Comparison of ENCODE assay signal across 24 mouse cellular contexts in genomic region chr14:49568369-49568768, GRCm38 (mm10). TPM values are rescaled to one million over a fixed set of nuclear protein-coding genes. Genes with fewer than 3 reads are reported as not detected.
A peak's percentile ranks its signal among the peaks of the same experiment; 100 is the strongest.
DNase-seq lines count a peak whose midpoint lies in the region; ATAC-seq and TF ChIP-seq lines count a peak whose summit lies in the region.
"Had no signal": no experiment of that assay in that cellular context is flagged by ENCODE, and none has a peak within 500 bp of the region (broad histone marks: within the 10 kb centered on the region; RNA-seq: fewer than 3 reads in every experiment).

No protein-coding gene starts in this region.

- H3K36me3 ChIP-seq in hindbrain, embryonic 11.5 days (ENCODE audit: control insufficient read depth, insufficient read depth, low read length): no peaks in the 10 kb centered on the region
- no peaks in the 10 kb centered on the region for H3K36me3 ChIP-seq in hindbrain, postnatal 0 days (ENCODE audit: insufficient read depth, low read length)
- H3K36me3 ChIP-seq: embryonic facial prominence, embryonic 10.5 days; G1E; heart, embryonic 12.5 days; hindbrain, embryonic 10.5 days; hindbrain, embryonic 15.5 days had no signal

- H3K27ac ChIP-seq in hindbrain, embryonic 11.5 days (ENCODE audit: low read depth, low read length): no peak overlapping the region
- no peak overlapping the region for H3K27ac ChIP-seq in hindbrain, postnatal 0 days
- H3K27ac ChIP-seq: embryonic facial prominence, embryonic 10.5 days; forebrain, embryonic 13.5 days; gastrocnemius, adult 2 months; hindbrain, embryonic 10.5 days; hindbrain, embryonic 15.5 days had no signal

- H3K9me3 ChIP-seq in hindbrain, embryonic 11.5 days (ENCODE audit: control insufficient read depth, low read length): no peaks in the 10 kb centered on the region
- H3K9me3 ChIP-seq in hindbrain, postnatal 0 days (ENCODE audit: low read length): no peaks in the 10 kb centered on the region
- H3K9me3 ChIP-seq: embryonic facial prominence, embryonic 10.5 days; forebrain, embryonic 13.5 days; G1E; heart, embryonic 12.5 days; hindbrain, embryonic 10.5 days; hindbrain, embryonic 15.5 days had no signal

- H3K4me3 ChIP-seq in hindbrain, embryonic 11.5 days (ENCODE audit: low read depth, low read length): no peak overlapping the region
- no peak overlapping the region for H3K4me3 ChIP-seq in hindbrain, postnatal 0 days (ENCODE audit: low read length)
- H3K4me3 ChIP-seq: embryonic facial prominence, embryonic 10.5 days; forebrain, embryonic 13.5 days; gastrocnemius, adult 2 months; heart, embryonic 12.5 days; hindbrain, embryonic 10.5 days; hindbrain, embryonic 15.5 days had no signal

- TF ChIP-seq CTCF in hindbrain, postnatal 0 days (IDR thresholded peaks at IDR 0.05; ENCODE audit: low read depth): no peak

- H3K4me2 ChIP-seq in hindbrain, embryonic 11.5 days (replicated peaks; ENCODE audit: low read depth, low read length): no peak overlapping the region
- H3K4me2 ChIP-seq in hindbrain, postnatal 0 days (ENCODE audit: low read depth, low read length): no peak overlapping the region
- H3K4me2 ChIP-seq: forebrain, embryonic 13.5 days; heart, embryonic 12.5 days; hindbrain, embryonic 15.5 days had no signal

- no peaks in the 10 kb centered on the region for H3K4me1 ChIP-seq in hindbrain, embryonic 11.5 days (replicated peaks; ENCODE audit: control insufficient read depth, insufficient read depth, low read length)
- H3K4me1 ChIP-seq in hindbrain, postnatal 0 days (ENCODE audit: insufficient read depth, low read length): no peaks in the 10 kb centered on the region
- H3K4me1 ChIP-seq: embryonic facial prominence, embryonic 10.5 days; forebrain, embryonic 13.5 days; heart, embryonic 12.5 days; hindbrain, embryonic 10.5 days; hindbrain, embryonic 15.5 days had no signal

- DNase-seq in hindbrain, embryonic 11.5 days (ENCODE audit: low spot score): no peak
- DNase-seq in hindbrain, postnatal 0 days (ENCODE audit: low spot score): no peak
- DNase-seq in embryo, embryonic 10.5 days (ENCODE audit: low spot score): peak; percentile 30
- peak; percentile 3 for DNase-seq in hindlimb bud, embryonic 11.5 days (ENCODE audit: extremely low spot score, low read depth, low spot score)
- peak; percentile 11 for DNase-seq in yolk sac, embryonic 10.5 days (ENCODE audit: low spot score)
- no peak for DNase-seq in left cerebral cortex, adult 9 months (ENCODE audit: low spot score in 2 of 2)
- no peak for DNase-seq in adrenal gland, postnatal 25 days
- DNase-seq: adrenal gland, postnatal 10 days; B cell, adult 2 months; cerebellum, adult 18-20 months; cerebellum, adult 9-11 months; cerebellum, postnatal 36 days; gastrocnemius, adult 2 months; gastrocnemius, postnatal 25 days had no signal

- no peaks in the 10 kb centered on the region for H3K27me3 ChIP-seq in hindbrain, embryonic 11.5 days (ENCODE audit: control insufficient read depth, insufficient read depth, low read length)
- H3K27me3 ChIP-seq in hindbrain, postnatal 0 days (ENCODE audit: insufficient read depth, low read length): no peaks in the 10 kb centered on the region
- H3K27me3 ChIP-seq: forebrain, embryonic 13.5 days; heart, embryonic 12.5 days; hindbrain, embryonic 15.5 days had no signal

- H3K9ac ChIP-seq in hindbrain, embryonic 11.5 days (ENCODE audit: low read depth, low read length): no peak overlapping the region
- H3K9ac ChIP-seq in hindbrain, postnatal 0 days (replicated peaks; ENCODE audit: low read length): no peak overlapping the region
- H3K9ac ChIP-seq: forebrain, embryonic 13.5 days; heart, embryonic 12.5 days; hindbrain, embryonic 15.5 days had no signal

- ATAC-seq in hindbrain, embryonic 11.5 days (ENCODE audit: low FRiP score): peak; percentile 51; the same call in 1 of the 2 replicates
- ATAC-seq in hindbrain, postnatal 0 days: no peak
- ATAC-seq: CD4-positive, CD25-positive, alpha-beta regulatory T cell, adult 4 months; forebrain, embryonic 13.5 days had no signal

RNA-seq across cellular contexts. Expression of gene Slc35f4, which starts 42.5 kb away (rescaled TPM):
- 0.64 and 1.2 TPM in 2 replicates for polyA plus RNA-seq in hindbrain, embryonic 11.5 days (2014; fragmentation: Nextera tagmentation; extraction: Ambion mirVana)
- total RNA-seq in hindbrain, postnatal 0 days (2014; rRNA removed): 25.5 and 30.9 TPM in 2 replicates
- polyA plus RNA-seq in hindbrain, postnatal 0 days (2015; fragmentation: Nextera tagmentation; extraction: Ambion mirVana): 25.4 and 26.4 TPM in 2 replicates
- not detected in 2 replicates for total RNA-seq in adrenal gland, postnatal 25 days (2021)
- total RNA-seq: adrenal gland, postnatal 10 days; gastrocnemius, adult 2 months; gastrocnemius, postnatal 25 days; granulocyte monocyte progenitor cell, adult 5-6 weeks; heart, adult 8-10 months; heart, postnatal 25 days had no signal
- polyA plus RNA-seq: CD4-positive, CD25-positive, alpha-beta regulatory T cell, adult 4 months; G1E; heart, embryonic 12.5 days had no signal

Comparison
In these comparisons a context has a peak if more than half of its experiments do, and no peak if none do; other contexts are left out.
1. DNase-seq: peak in embryo, embryonic 10.5 days (single experiment), hindlimb bud, embryonic 11.5 days (single experiment) and yolk sac, embryonic 10.5 days (single experiment); none in hindbrain, embryonic 11.5 days (single experiment), hindbrain, postnatal 0 days (single experiment), left cerebral cortex, adult 9 months (0 of 2) and adrenal gland, postnatal 25 days (single experiment).
2. RNA of gene Slc35f4, which starts 42.5 kb away (total RNA-seq): 25.5 to 30.9 TPM in hindbrain, postnatal 0 days; not detected in adrenal gland, postnatal 25 days; every median in the first group is over 10 times any median in the second.